Mouse (Mus musculus) adrenal gland, adult 8-10 months (tissue): Measurements from ENCODE around the gene Clpx. TPM values are rescaled to one million over a fixed set of nuclear protein-coding genes. Genes with fewer than 3 reads are reported as not detected.
A peak's percentile ranks its signal among the peaks of the same experiment; 100 is the strongest.

Source experiments
- DNase-seq: peaks from one replicate; pipeline ENCODE4 v3.0.0; 2022
- total RNA-seq, 4 experiments: library from RNA; stranded (reverse); gene quantifications; 2 replicates each; pipeline ENCODE4 v1.2.4; 2022

Gene Clpx
- total RNA-seq, 4 experiments from 2014 or later = 54.7 to 71.9 (median 60.7) TPM

GRCm38 (mm10) chr9:65346476-65347111 lies 52.5 kb downstream of the Clpx start:
- DNase-seq = peak; percentile 18

- DNase-seq = no peak
These were observed 53.2 kb downstream of the Clpx start for GRCm38 (mm10) chr9:65347112-65347850.

DNA sequence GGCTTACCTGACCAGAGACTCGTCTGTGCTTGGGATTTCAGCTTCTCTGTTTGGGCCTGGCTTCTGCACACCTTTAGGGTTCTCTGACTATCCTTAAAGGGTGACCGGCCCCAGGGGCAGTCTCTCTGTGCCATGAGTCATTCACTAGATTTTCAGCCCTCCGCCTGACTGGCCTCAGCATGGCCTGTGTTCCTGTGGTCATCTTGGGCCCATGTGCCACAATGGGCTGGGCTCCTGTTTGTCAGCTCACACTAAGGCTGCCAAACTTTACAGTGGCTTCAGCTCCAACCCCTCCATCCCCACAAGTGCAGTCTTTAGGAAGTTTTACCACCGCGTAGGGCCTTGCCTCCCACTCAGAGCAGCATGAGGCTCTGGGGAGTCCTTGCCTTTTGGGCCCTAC lies 59.2 kb downstream of the Clpx start:
- DNase-seq = no peak

- no peak for DNase-seq
These were observed 62.5 kb downstream of the Clpx start for GRCm38 (mm10) chr9:65356561-65356960.

- peak; percentile 70 for DNase-seq
These were observed 62.9 kb downstream of the Clpx start for GRCm38 (mm10) chr9:65356971-65357370.

DNA sequence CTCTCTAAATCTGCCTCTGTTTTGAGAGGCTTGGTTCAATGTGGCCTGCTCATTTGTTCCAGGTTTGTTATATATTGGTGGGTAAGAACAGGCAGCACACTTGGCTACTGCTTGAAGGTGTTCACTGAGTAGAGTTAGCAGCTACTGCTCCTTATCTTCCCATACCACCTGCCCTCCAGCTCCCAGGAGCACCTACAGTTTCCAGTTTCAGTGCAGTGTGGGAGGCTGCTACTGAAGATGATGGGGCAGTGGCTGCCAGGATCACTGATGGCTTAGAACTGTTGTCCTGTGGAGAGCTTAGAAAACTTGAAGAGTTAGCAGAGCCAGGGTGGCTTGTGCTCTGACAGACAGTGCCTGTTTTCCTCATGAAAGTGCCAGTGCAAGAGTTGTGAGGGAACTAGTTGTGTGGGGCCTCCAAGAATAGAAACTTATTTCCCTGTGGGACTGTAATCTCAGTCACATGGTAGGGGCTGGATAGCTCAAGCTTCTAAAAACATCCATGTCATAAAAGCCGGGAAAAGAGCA lies 65.0 kb downstream of the Clpx start:
- DNase-seq = no peak

DNA sequence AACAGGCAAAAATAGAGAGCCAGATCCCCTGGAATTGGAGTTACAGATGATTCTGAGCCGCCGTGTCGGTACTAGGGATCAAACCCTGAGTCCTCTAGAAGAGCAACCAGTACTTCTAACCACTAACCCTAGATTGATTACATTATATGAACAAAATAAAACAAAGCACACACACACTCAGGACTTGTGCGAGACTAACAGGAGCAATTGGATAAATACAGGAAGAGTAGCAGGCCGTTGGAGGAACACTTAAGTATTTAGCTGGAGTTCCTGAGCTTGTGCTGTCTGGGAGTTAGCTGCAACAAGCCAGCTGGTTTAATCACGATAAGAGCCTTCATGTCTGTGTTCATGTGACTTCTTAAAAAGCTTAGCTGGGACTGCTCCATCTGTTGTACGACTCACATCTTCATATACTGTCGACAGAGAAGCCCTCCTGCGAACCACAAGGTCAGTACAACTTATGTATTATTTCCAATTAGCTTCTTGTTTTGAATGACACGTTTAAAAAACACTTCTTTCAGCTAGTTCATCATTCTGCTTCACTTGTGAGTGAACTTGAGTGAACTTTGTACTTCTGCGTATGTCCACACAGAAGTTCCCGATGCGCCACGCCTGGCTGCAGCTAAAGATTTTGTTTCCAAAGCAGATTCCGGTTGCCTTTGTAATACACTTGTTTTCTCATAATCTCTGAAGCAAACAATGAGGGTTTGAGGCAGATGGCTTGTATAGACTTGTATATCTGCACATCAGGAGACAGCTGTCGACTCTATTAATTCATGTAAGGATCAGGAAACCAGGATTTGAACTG lies 66.8 kb downstream of the Clpx start, which contains the start of gene Ubap1l:
Gene Ubap1l, plus strand, starts transcription at position 401 of the 808 bp plus-strand sequence.
- no peak for DNase-seq

DNA sequence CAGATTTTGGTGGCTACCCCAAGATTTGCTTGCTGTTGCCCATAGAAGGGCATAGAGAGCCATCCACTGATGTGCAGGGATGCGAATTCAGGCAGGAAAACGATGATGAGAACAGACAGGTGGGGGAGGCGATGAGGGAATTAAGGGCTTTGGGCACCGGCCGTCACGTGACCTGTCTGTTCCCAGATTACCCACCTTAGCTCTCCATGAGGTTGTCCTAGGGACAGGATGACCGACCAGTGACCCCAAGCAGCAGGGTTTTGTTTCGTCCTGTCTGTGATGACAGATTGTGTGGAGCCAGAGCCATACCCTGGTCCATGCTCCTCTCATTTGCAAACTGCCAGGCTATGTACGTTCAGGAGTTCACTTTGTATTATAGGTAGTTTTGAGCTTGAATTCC lies 69.6 kb downstream of the Clpx start:
- DNase-seq = no peak

DNA sequence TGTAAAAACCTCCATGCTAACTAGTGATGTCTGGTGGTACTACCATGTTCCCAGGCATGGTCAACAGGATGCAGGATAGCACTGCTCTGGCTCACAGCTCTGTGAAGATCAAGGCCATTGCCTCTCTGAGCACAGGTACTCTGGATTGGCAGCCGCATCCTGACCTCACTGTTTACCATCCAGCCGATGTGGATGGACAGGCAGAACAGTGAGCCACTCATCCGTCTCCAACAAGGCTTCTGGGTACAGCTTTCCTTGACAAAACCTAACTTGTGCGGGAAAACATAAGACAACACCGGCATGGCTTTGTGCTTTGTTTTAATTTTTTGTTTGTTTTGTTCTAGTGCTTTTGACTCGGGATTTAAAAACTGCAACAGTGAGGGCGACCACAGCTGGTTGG lies 71.7 kb downstream of the Clpx start:
- DNase-seq = no peak

GRCm38 (mm10) chr9:65371756-65372155 lies 77.7 kb downstream of the Clpx start:
- DNase-seq = no peak

GRCm38 (mm10) chr9:65372449-65372848 lies 78.4 kb downstream of the Clpx start:
- DNase-seq = no peak

- DNase-seq = no peak
These were observed 80.6 kb downstream of the Clpx start for GRCm38 (mm10) chr9:65374468-65375162.

GRCm38 (mm10) chr9:65375163-65375934 lies 81.3 kb downstream of the Clpx start:
- DNase-seq = no peak

Other genes with a start within 250 kb of the Clpx start
- gene Igdcc4, start 192.8 kb upstream of the Clpx start, total RNA-seq = 10 to 100 TPM; 28.6 to 67.1 (median 44.5) TPM
- 1 to 10 TPM in 3 of 4 experiments, under 1 TPM in 1; 0.84 to 4.0 (median 2.4) TPM for gene Igdcc3, start 153.1 kb upstream of the Clpx start, total RNA-seq
- 10 to 100 TPM; 16.2 to 44.2 (median 33.1) TPM for gene Parp16, start 98.9 kb upstream of the Clpx start, total RNA-seq
- 10 to 100 TPM in 1 of 4 experiments, 1 to 10 TPM in 3; 3.2 to 10.7 (median 6.1) TPM for gene Cilp, start 29.1 kb upstream of the Clpx start, total RNA-seq
- gene Pdcd7, start 51.8 kb downstream of the Clpx start, total RNA-seq = 10 to 100 TPM; 18.6 to 23.1 (median 19.9) TPM
- gene Ubap1l, start 66.8 kb downstream of the Clpx start, total RNA-seq = 1 to 10 TPM in 1 of 4 experiments, under 1 TPM in 2, not detected in 1; 0.41 to 1.7 (median 0.49) TPM
- under 1 TPM in 3 of 4 experiments, not detected in 1; 0.13 to 0.23 (median 0.21) TPM for gene Kbtbd13, start 97.4 kb downstream of the Clpx start, total RNA-seq
- 10 to 100 TPM in 1 of 4 experiments, 1 to 10 TPM in 3; 5.9 to 20.4 (median 7.2) TPM for gene Rasl12, start 104.2 kb downstream of the Clpx start, total RNA-seq
- gene Slc51b, start 128.7 kb downstream of the Clpx start, total RNA-seq = not detected
- gene Mtfmt, start 141.5 kb downstream of the Clpx start, total RNA-seq = 10 to 100 TPM; 14.3 to 22.7 (median 16.4) TPM
- gene Spg21, start 166.7 kb downstream of the Clpx start, total RNA-seq = 10 to 100 TPM; 49.3 to 68.2 (median 60.7) TPM
- gene Ankdd1a, start 225.9 kb downstream of the Clpx start, total RNA-seq = 1 to 10 TPM; 3.5 to 6.0 (median 5.6) TPM